Comparison of ENCODE assay signal across 23 mouse cellular contexts in genomic region chr9:14620107-14620506, GRCm38 (mm10). TPM values are rescaled to one million over a fixed set of nuclear protein-coding genes. Genes with fewer than 3 reads are reported as not detected.
"Had no signal": no experiment of that assay in that cellular context is flagged by ENCODE, and none has a peak within 500 bp of the region (broad histone marks: within the 10 kb centered on the region; RNA-seq: fewer than 3 reads in every experiment).

No protein-coding gene starts in this region.

- H3K9ac ChIP-seq: liver, postnatal 0 days; lung, embryonic 15.5 days; midbrain, embryonic 13.5 days; midbrain, embryonic 15.5 days; neural tube, embryonic 13.5 days; neural tube, embryonic 15.5 days had no signal

- H3K4me3 ChIP-seq: lung, embryonic 15.5 days; megakaryocyte, embryonic 14.5 days; midbrain, embryonic 13.5 days; midbrain, embryonic 15.5 days; neural tube, embryonic 13.5 days; neural tube, embryonic 15.5 days had no signal

- H3K9me3 ChIP-seq: lung, embryonic 15.5 days; midbrain, embryonic 13.5 days; midbrain, embryonic 15.5 days; neural tube, embryonic 13.5 days; neural tube, embryonic 15.5 days had no signal

- ATAC-seq: liver, postnatal 0 days; lung, postnatal 0 days; midbrain, embryonic 13.5 days; midbrain, embryonic 15.5 days had no signal

- H3K4me2 ChIP-seq: lung, embryonic 15.5 days; midbrain, embryonic 11.5 days; midbrain, embryonic 13.5 days; midbrain, embryonic 15.5 days; neural tube, embryonic 13.5 days; neural tube, embryonic 15.5 days had no signal

- H3K27ac ChIP-seq: lung, embryonic 15.5 days; macrophage; midbrain, embryonic 13.5 days; midbrain, embryonic 15.5 days; neural tube, embryonic 13.5 days; neural tube, embryonic 15.5 days had no signal

- DNase-seq: liver, postnatal 0 days; lung, adult 2 months; lung, postnatal 14 days; lung, postnatal 36 days; retina, postnatal 1 day; right cerebral cortex, adult 18-20 months; right cerebral cortex, postnatal 25 days; right cerebral cortex, postnatal 4 days; spleen, adult 18-20 months; thymus, adult 18-20 months; thymus, postnatal 14 days; thymus, postnatal 36 days had no signal

- H3K27me3 ChIP-seq: lung, embryonic 15.5 days; midbrain, embryonic 13.5 days; midbrain, embryonic 15.5 days; neural tube, embryonic 13.5 days; neural tube, embryonic 15.5 days had no signal

- H3K36me3 ChIP-seq: lung, embryonic 15.5 days; midbrain, embryonic 13.5 days; midbrain, embryonic 15.5 days; neural tube, embryonic 13.5 days; neural tube, embryonic 15.5 days had no signal

RNA-seq across cellular contexts. Expression of gene Amotl1, which starts 24.7 kb away (rescaled TPM):
- total RNA-seq: megakaryocyte progenitor cell, adult 5-6 weeks; monocyte, adult 5-6 weeks had no signal
